Mouse (Mus musculus): ENCODE results near the gene Fgfr2. TPM values are rescaled to one million over a fixed set of nuclear protein-coding genes. Genes with fewer than 3 reads are reported as not detected.

The Fgfr2 gene
- polyA plus RNA-seq, 1 experiment from 2014 or later = 110 TPM

DNA sequence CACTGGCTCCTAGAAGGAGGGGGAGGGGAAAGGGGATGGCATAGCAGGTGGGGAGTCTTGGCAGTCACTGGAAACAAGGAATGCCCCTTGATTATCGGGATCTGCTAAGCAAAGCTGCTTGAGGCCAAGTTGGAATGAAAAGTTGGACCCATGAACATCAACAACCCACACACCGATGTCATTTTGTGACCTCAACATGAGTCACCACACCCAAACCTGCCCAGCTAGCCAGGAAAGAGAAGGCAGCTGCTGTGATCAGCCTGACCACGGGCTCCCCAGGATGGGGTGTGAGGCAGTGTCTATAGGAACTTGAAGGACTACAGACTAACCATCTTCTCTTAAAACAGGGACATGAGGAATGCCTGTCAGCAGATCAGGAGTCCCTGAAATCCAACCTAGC is 37.7 kb downstream of the Fgfr2 start:
- Histone ChIP-seq H3K4me3 (ENCODE audit: low read depth, low read length) (no peak overlapping the region), H3K4me2 (replicated peaks; ENCODE audit: low read depth, low read length) (no peak overlapping the region), H3K4me1 (ENCODE audit: insufficient read depth, low read depth, low read length) (peaks cover 20% of the 10 kb centered on the region), H3K27me3 (replicated peaks; ENCODE audit: insufficient read depth, low read length) (no peaks in the 10 kb centered on the region), H3K27ac (ENCODE audit: low read length) (no peak overlapping the region), H3K36me3 (ENCODE audit: insufficient read depth, low read length) (no peaks in the 10 kb centered on the region), H3K9ac (replicated peaks; ENCODE audit: low read depth) (no peak overlapping the region), H3K9me3 (ENCODE audit: low read length) (no peaks in the 10 kb centered on the region)
- 73% methylated on average over 3 of the region's 3 CpGs for WGBS
- ATAC-seq = no peak
- no peak for TF ChIP-seq CTCF (IDR thresholded peaks at IDR 0.05)
- no peak for TF ChIP-seq EP300 (IDR thresholded peaks at IDR 0.05)
- no peak for DNase-seq (ENCODE audit: low spot score)

DNA sequence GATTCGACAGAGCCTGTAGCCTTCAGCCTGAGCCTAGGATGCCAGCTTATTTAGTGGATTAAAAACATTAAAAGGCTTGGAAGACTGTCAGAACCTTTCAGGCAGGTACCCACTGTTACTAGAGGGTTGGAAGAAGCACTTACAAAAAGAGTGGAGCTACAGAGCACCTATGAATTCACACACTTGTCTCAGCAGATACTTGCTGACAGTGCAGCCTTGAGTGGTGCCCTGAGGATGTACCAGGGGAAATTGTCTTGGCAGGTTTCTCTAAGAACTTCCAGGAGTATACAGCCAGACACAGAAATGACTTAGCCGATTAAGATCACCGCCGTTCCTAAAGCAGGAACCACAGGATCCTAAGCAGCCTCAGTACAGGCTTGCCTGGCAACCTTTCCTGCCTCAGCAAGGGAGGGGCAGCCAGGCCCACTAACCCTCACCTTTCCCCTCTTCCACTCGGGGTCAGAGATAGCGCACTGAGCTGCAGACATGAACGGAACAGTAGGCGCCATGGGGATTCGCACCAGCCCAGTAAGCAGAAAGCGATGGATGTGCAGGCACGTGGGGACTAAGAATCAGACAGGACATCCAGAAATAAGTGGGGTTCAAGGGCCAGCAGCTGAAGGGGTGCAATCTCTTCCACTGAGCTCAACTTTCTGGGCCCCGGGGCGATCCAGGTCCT is 39.1 kb downstream of the Fgfr2 start:
- no peak for TF ChIP-seq EP300 (IDR thresholded peaks at IDR 0.05)
- TF ChIP-seq CTCF (IDR thresholded peaks at IDR 0.05) = no peak
- no peaks in the 10 kb centered on the region for H3K36me3 ChIP-seq (ENCODE audit: insufficient read depth, low read length)
- H3K9me3 ChIP-seq (ENCODE audit: low read length) = no peaks in the 10 kb centered on the region
- no peak overlapping the region for H3K9ac ChIP-seq (replicated peaks; ENCODE audit: low read depth)
- H3K27ac ChIP-seq (ENCODE audit: low read length) = no peak overlapping the region
- DNase-seq (ENCODE audit: low spot score) = no peak
- H3K4me2 ChIP-seq (replicated peaks; ENCODE audit: low read depth, low read length) = no peak overlapping the region
- peaks cover 12% of the 10 kb centered on the region for H3K4me1 ChIP-seq (ENCODE audit: insufficient read depth, low read depth, low read length)
- H3K27me3 ChIP-seq (replicated peaks; ENCODE audit: insufficient read depth, low read length) = no peaks in the 10 kb centered on the region
- 81% methylated on average over 13 of the region's 13 CpGs for WGBS
- no peak for ATAC-seq
- no peak overlapping the region for H3K4me3 ChIP-seq (ENCODE audit: low read depth, low read length)

DNA sequence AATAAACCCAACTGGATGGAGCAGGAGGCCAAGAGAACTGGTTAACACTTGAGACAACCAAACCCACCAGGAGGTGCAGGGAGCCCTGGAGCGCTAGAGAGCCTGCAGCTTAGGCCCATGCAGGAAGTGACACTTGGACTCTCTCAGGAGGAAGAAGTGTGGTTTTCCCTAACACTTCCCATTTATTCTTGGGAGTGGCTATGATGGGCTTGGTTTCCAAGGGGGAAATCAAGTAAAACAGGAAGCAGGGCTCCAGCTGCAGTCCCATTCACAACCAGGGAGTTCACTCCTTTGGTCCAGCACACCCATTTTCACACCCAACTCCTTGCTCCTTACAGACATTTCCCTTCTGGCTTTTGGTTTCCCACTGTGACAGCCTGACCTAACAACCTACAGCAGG is 44.2 kb downstream of the Fgfr2 start:
- WGBS = 68% methylated on average over 1 of the region's 1 CpGs
- Histone ChIP-seq H3K27ac (ENCODE audit: low read length) (no peak overlapping the region), H3K4me3 (ENCODE audit: low read depth, low read length) (no peak overlapping the region), H3K27me3 (replicated peaks; ENCODE audit: insufficient read depth, low read length) (no peaks in the 10 kb centered on the region), H3K9ac (replicated peaks; ENCODE audit: low read depth) (no peak overlapping the region), H3K36me3 (ENCODE audit: insufficient read depth, low read length) (no peaks in the 10 kb centered on the region), H3K9me3 (ENCODE audit: low read length) (no peaks in the 10 kb centered on the region), H3K4me2 (replicated peaks; ENCODE audit: low read depth, low read length) (no peak overlapping the region), H3K4me1 (ENCODE audit: insufficient read depth, low read depth, low read length) (no peaks in the 10 kb centered on the region)
- no peak; the same call in 1 of the 2 replicates for ATAC-seq
- TF ChIP-seq CTCF (IDR thresholded peaks at IDR 0.05) = peak; percentile 14; the same call in 1 of the 2 replicates
- TF ChIP-seq EP300 (IDR thresholded peaks at IDR 0.05) = no peak
- peak; percentile 15 for DNase-seq (ENCODE audit: low spot score)

DNA sequence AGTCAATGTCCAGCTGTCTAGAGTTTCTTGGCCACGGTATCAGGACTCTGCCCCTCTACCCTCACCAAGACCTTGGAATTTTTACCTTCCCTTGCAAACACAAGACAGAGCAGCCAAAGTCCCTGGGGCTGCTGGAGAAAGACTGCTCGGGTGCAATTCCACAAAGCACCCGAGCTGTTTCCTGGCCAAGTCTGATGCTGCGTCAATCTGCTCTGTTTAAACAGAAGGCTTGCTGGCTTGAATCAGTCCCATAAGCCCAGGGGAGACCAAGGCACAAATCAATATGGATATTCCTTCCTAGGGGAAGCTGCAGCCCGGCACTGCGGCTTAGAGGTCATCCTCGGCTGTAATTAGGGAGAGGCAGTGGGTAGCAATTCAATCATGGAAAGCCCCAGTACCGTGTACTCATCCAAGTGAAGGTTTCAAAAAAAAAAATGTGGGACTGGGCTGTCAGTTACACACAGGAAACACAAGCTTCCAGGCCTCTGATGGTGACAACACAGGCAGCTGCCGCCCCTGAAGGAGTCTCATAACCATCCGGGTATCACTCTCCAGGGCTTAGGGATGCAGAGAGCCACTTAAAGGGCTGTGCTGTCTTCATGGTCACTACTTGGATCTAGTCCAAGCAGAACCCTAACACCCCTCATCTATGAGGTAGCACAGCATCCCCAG is 48.6 kb downstream of the Fgfr2 start:
- H3K9ac ChIP-seq (replicated peaks; ENCODE audit: low read depth) = no peak overlapping the region
- H3K27me3 ChIP-seq (replicated peaks; ENCODE audit: insufficient read depth, low read length) = no peaks in the 10 kb centered on the region
- H3K4me3 ChIP-seq (ENCODE audit: low read depth, low read length) = no peak overlapping the region
- DNase-seq (ENCODE audit: low spot score) = no peak
- no peaks in the 10 kb centered on the region for H3K36me3 ChIP-seq (ENCODE audit: insufficient read depth, low read length)
- ATAC-seq = no peak
- TF ChIP-seq CTCF (IDR thresholded peaks at IDR 0.05) (no peak), EP300 (IDR thresholded peaks at IDR 0.05) (no peak)
- 68% methylated on average over 10 of the region's 10 CpGs for WGBS
- no peaks in the 10 kb centered on the region for H3K9me3 ChIP-seq (ENCODE audit: low read length)
- no peak overlapping the region for H3K27ac ChIP-seq (ENCODE audit: low read length)
- no peak overlapping the region for H3K4me2 ChIP-seq (replicated peaks; ENCODE audit: low read depth, low read length)
- H3K4me1 ChIP-seq (ENCODE audit: insufficient read depth, low read depth, low read length) = no peaks in the 10 kb centered on the region

DNA sequence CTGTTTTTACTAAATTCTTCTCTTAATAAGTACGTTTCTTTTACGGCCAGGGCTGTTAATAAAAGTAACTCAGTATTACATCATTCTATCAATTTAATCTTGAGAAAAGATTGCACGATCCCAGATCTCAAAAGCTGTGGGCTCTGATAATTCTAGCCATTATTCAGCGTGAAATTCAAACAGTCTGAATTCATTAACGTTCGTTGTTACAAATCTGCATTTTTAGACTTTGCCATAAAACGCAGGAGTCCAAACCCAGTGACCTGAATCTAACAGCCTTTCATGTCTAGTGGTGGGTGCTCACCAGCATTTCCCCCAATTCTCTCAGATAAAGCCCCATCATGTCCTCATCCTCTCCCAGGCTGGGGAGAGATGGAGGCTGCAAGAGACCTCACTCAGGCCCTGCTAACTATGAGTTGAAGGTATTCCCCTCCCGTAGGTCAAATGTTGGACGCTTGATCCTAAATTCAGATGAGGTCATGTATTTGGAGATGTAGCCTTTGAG is 50.0 kb downstream of the Fgfr2 start:
- ATAC-seq (no peak), DNase-seq (ENCODE audit: low spot score) (no peak)
- Histone ChIP-seq H3K9ac (replicated peaks; ENCODE audit: low read depth) (no peak overlapping the region), H3K9me3 (ENCODE audit: low read length) (no peaks in the 10 kb centered on the region), H3K27ac (ENCODE audit: low read length) (no peak overlapping the region), H3K4me2 (replicated peaks; ENCODE audit: low read depth, low read length) (no peak overlapping the region), H3K27me3 (replicated peaks; ENCODE audit: insufficient read depth, low read length) (no peaks in the 10 kb centered on the region), H3K36me3 (ENCODE audit: insufficient read depth, low read length) (no peaks in the 10 kb centered on the region), H3K4me3 (ENCODE audit: low read depth, low read length) (no peak overlapping the region), H3K4me1 (ENCODE audit: insufficient read depth, low read depth, low read length) (no peaks in the 10 kb centered on the region)
- TF ChIP-seq CTCF (IDR thresholded peaks at IDR 0.05) (no peak), EP300 (IDR thresholded peaks at IDR 0.05) (no peak)
- 87% methylated on average over 9 of the region's 9 CpGs for WGBS

DNA sequence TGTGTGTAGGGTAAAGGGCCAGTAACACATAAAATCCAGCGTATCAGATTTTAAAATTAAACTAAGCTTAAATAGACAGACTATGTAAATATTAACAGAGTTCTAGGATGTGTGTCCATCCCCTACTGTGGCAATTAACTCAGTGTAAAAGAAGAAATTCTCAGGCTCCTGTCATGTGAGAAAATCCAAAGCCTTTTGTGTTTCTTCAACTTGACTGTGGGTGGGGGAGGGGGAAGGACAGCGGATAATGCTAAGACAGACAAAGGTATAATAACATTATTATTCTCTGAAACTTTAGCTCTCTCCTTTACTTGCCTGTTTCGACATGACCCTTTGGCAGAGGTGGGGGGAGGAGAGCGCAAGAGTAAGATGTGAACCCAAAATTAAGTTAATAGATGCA is 50.6 kb downstream of the Fgfr2 start:
- no peak overlapping the region for H3K4me3 ChIP-seq (ENCODE audit: low read depth, low read length)
- no peak for ATAC-seq

More for the DNA sequence above, 50.6 kb downstream of the Fgfr2 start:
- no peak overlapping the region for H3K9ac ChIP-seq (replicated peaks; ENCODE audit: low read depth)
- no peaks in the 10 kb centered on the region for H3K9me3 ChIP-seq (ENCODE audit: low read length)
- H3K36me3 ChIP-seq (ENCODE audit: insufficient read depth, low read length) = no peaks in the 10 kb centered on the region
- TF ChIP-seq EP300 (IDR thresholded peaks at IDR 0.05) (no peak), CTCF (IDR thresholded peaks at IDR 0.05) (no peak)
- no peak overlapping the region for H3K27ac ChIP-seq (ENCODE audit: low read length)
- 80% methylated on average over 4 of the region's 4 CpGs for WGBS
- H3K4me2 ChIP-seq (replicated peaks; ENCODE audit: low read depth, low read length) = no peak overlapping the region
- no peak for DNase-seq (ENCODE audit: low spot score)
- no peaks in the 10 kb centered on the region for H3K27me3 ChIP-seq (replicated peaks; ENCODE audit: insufficient read depth, low read length)
- H3K4me1 ChIP-seq (ENCODE audit: insufficient read depth, low read depth, low read length) = no peaks in the 10 kb centered on the region
